Mouse (Mus musculus): Measurements from ENCODE around the gene Gm49387.

GRCm38 (mm10) chr14:31647991-31648390, 7.3 kb upstream of the Gm49387 start:
- TF ChIP-seq CEBPB (IDR thresholded peaks at IDR 0.05; ENCODE audit: insufficient read depth, poor library complexity, severe bottlenecking) (no peak), MYOD1 (IDR thresholded peaks at IDR 0.05; ENCODE audit: control insufficient read depth in 1 of 3, insufficient read length in 2 of 3, low read depth in 2 of 3) (no peak), MYOG (IDR thresholded peaks at IDR 0.05; ENCODE audit: control insufficient read depth in 1 of 3, insufficient read depth in 1 of 3, insufficient read length in 2 of 3, low read depth in 2 of 3) (no peak), POLR2A (IDR thresholded peaks at IDR 0.05; ENCODE audit: insufficient read length, low read depth) (no peak), E2F4 (IDR thresholded peaks at IDR 0.05; ENCODE audit: insufficient read depth) (no peak), POLR2AphosphoS2 (IDR thresholded peaks at IDR 0.05; ENCODE audit: insufficient read length, low read depth) (no peak)

All from myocyte (in vitro differentiated cells).